Mouse (Mus musculus): ENCODE measurements at regions not wholly inside any gene's neighbourhood (a gene's known extent, or its start where the extent isn't known, plus 50 kb on each side); places are given as distances from the start of the nearest gene placed in this dataset.

DNA sequence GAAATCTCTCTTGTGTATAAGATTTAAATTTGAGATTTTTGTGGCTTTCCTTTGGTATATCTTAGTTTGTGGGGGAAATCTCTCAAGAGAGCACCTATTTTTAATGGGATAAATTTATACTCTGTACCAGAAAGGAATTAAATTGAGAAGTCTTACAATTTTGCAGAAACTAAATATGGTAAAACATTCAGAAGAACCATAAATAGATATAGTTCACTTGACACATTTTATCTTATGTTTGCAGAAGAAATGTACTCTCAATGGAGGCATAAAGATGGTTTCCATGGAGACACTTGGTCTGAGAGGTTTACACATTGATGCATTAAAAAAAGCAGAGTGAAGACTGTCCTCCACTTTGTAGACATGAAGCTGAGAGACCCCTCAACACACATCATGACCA lies 86.9 kb downstream of the Ndufa10 start:
- DNase-seq (ENCODE audit: low spot score) (no peak), ATAC-seq (no peak)

DNA sequence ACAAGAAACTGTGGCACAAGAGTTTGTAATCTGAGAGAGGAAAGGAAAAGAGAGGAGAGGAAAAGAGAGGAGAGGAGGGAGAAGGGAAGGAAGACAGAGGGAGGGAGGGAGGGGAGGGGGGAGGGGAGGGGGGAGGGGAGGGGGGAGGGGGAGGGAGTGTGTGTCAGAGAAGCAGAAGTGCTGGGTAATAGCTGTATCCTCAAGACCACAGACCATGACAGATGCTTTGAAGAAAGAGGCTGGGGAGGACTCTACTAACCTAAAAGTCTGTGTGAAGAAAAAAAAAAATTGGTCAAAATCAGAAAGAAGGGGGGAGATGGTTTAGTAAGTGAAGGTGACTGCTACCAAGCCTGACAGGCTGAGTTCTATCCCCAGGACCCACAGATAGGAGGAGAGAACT lies 88.7 kb downstream of the Ndufa10 start:
- H3K27me3 ChIP-seq (replicated peaks; ENCODE audit: control insufficient read depth, insufficient read depth, low read length) = no peaks in the 10 kb centered on the region
- 0 out of 2 replicates have a peak, but pooled peaks cover 2% of the 10 kb centered on the region for H3K9me3 ChIP-seq (replicated peaks; ENCODE audit: control insufficient read depth, low read length)
- no peaks in the 10 kb centered on the region; the same call in 1 of the 2 replicates for H3K4me1 ChIP-seq (ENCODE audit: control insufficient read depth, insufficient read depth, low read length)
- H3K36me3 ChIP-seq (ENCODE audit: control insufficient read depth, insufficient read depth, low read length) = no peaks in the 10 kb centered on the region
- no peak overlapping the region for H3K9ac ChIP-seq (ENCODE audit: low read length)
- DNase-seq (ENCODE audit: low spot score) = no peak
- ATAC-seq = no peak
- H3K27ac ChIP-seq (ENCODE audit: low read depth, low read length) = no peak overlapping the region
- no peak overlapping the region for H3K4me2 ChIP-seq (ENCODE audit: low read length)
- H3K4me3 ChIP-seq (ENCODE audit: low read depth, low read length) = no peak overlapping the region

More for the DNA sequence above, 86.9 kb downstream of the Ndufa10 start:
- no peaks in the 10 kb centered on the region for H3K27me3 ChIP-seq (replicated peaks; ENCODE audit: control insufficient read depth, insufficient read depth, low read length)
- H3K9me3 ChIP-seq (replicated peaks; ENCODE audit: control insufficient read depth, low read length) = 0 out of 2 replicates have a peak, but pooled peaks cover 2% of the 10 kb centered on the region
- no peak overlapping the region for H3K27ac ChIP-seq (ENCODE audit: low read depth, low read length)
- H3K9ac ChIP-seq (ENCODE audit: low read length) = no peak overlapping the region
- no peak overlapping the region for H3K4me3 ChIP-seq (ENCODE audit: low read depth, low read length)
- no peaks in the 10 kb centered on the region for H3K36me3 ChIP-seq (ENCODE audit: control insufficient read depth, insufficient read depth, low read length)
- no peaks in the 10 kb centered on the region for H3K4me1 ChIP-seq (ENCODE audit: control insufficient read depth, insufficient read depth, low read length)
- no peak overlapping the region for H3K4me2 ChIP-seq (ENCODE audit: low read length)

DNA sequence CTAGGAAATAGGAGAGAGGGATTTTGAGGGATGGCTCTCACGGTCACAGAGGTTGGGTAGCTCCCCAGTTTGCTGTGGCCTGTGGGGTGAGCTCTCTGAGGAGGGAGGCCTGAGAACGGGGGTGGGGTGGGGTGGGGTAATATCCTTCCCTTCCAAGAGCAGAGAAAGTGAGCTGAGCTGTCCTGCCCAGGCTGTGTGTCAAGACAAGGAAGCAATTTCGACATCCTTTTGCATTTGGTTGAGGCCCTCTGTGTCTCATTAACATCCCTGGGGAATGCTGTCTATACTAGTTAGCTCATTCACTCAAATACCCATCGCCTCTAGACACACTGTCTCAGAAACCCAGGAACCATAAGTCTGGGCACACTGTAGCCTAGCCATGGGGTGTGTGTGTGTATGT lies 89.9 kb downstream of the Ndufa10 start:
- H3K4me3 ChIP-seq (ENCODE audit: low read depth, low read length) = no peak overlapping the region
- no peak for ATAC-seq
- no peaks in the 10 kb centered on the region; the same call in 1 of the 2 replicates for H3K4me1 ChIP-seq (ENCODE audit: control insufficient read depth, insufficient read depth, low read length)
- no peak overlapping the region for H3K4me2 ChIP-seq (ENCODE audit: low read length)
- H3K27ac ChIP-seq (ENCODE audit: low read depth, low read length) = no peak overlapping the region
- H3K9ac ChIP-seq (ENCODE audit: low read length) = no peak overlapping the region
- H3K36me3 ChIP-seq (ENCODE audit: control insufficient read depth, insufficient read depth, low read length) = no peaks in the 10 kb centered on the region
- 84% methylated on average over 4 of the region's 4 CpGs for WGBS
- H3K27me3 ChIP-seq (replicated peaks; ENCODE audit: control insufficient read depth, insufficient read depth, low read length) = no peaks in the 10 kb centered on the region
- H3K9me3 ChIP-seq (replicated peaks; ENCODE audit: control insufficient read depth, low read length) = 0 out of 2 replicates have a peak, but pooled peaks cover 2% of the 10 kb centered on the region
- no peak for DNase-seq (ENCODE audit: low spot score)

DNA sequence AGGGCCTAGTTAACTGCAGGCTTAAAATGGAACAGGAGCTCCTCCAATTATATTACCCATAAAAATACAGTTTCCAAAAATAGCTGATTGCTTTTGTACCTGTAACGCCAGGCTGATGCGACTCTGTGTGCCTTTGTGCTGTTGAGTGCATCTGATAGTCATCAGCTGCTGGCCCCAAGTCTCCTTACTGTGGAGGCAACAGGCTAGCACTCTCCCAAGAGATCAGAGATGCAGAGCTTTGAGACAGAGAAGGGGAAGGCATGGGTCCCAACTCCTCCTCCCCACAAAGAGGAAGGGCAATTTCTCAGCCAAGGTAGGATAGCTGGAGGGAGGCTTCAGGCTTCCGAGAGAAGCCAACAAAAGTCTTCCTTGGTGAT lies 94.2 kb downstream of the Ndufa10 start:
- Histone ChIP-seq H3K4me1 (ENCODE audit: control insufficient read depth, insufficient read depth, low read length) (no peaks in the 10 kb centered on the region; the same call in 1 of the 2 replicates), H3K4me3 (ENCODE audit: low read depth, low read length) (no peak overlapping the region), H3K27ac (ENCODE audit: low read depth, low read length) (no peak overlapping the region), H3K9ac (ENCODE audit: low read length) (no peak overlapping the region), H3K9me3 (replicated peaks; ENCODE audit: control insufficient read depth, low read length) (no peaks in the 10 kb centered on the region), H3K4me2 (ENCODE audit: low read length) (no peak overlapping the region), H3K27me3 (replicated peaks; ENCODE audit: control insufficient read depth, insufficient read depth, low read length) (no peaks in the 10 kb centered on the region), H3K36me3 (ENCODE audit: control insufficient read depth, insufficient read depth, low read length) (no peaks in the 10 kb centered on the region)
- WGBS = 77% methylated on average over 3 of the region's 3 CpGs
- ATAC-seq = no peak
- no peak for DNase-seq (ENCODE audit: low spot score)

DNA sequence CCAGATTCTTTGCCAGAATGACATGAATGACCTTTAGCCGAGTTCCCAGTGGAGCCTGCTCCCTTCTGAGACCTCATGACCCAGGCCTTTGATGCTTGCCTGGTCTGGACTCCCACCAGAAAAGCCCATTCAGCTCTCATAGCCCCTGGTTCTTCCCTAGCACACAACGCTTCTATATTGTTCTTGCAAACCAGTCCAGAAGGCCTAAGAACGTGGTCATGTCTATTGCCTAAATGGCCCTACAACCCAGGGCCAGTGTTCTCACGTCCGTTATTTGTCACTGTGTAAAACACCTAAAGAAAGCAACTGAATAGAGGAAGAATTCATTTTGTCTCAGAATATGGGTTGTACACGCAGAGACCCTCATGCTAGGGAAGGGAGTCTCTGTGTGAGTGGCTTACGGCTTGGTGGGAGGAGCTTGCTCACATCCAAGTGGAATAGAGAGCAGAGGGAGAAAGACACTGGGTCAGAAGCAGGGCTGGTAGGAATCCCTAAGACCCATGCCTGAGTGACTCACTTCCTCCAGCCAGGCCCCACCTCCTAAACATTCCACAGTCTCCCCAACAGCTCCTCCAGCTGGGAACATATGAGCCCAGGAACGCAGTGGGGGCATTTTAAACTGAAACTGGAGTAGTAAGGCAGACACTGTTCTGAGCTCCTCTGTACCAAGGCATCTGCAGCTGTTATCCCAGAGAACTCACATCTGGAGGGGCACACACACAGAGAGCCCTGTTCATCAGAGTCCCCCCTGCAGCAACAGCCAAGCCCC lies 94.7 kb downstream of the Ndufa10 start:
- Histone ChIP-seq H3K9ac (ENCODE audit: low read length) (no peak overlapping the region), H3K4me1 (ENCODE audit: control insufficient read depth, insufficient read depth, low read length) (no peaks in the 10 kb centered on the region; the same call in 1 of the 2 replicates), H3K9me3 (replicated peaks; ENCODE audit: control insufficient read depth, low read length) (no peaks in the 10 kb centered on the region), H3K27me3 (replicated peaks; ENCODE audit: control insufficient read depth, insufficient read depth, low read length) (no peaks in the 10 kb centered on the region), H3K4me3 (ENCODE audit: low read depth, low read length) (no peak overlapping the region), H3K36me3 (ENCODE audit: control insufficient read depth, insufficient read depth, low read length) (no peaks in the 10 kb centered on the region), H3K4me2 (ENCODE audit: low read length) (no peak overlapping the region), H3K27ac (ENCODE audit: low read depth, low read length) (no peak overlapping the region)
- DNase-seq (ENCODE audit: low spot score) (no peak), ATAC-seq (no peak)
- 57% methylated on average over 8 of the region's 8 CpGs for WGBS

DNA sequence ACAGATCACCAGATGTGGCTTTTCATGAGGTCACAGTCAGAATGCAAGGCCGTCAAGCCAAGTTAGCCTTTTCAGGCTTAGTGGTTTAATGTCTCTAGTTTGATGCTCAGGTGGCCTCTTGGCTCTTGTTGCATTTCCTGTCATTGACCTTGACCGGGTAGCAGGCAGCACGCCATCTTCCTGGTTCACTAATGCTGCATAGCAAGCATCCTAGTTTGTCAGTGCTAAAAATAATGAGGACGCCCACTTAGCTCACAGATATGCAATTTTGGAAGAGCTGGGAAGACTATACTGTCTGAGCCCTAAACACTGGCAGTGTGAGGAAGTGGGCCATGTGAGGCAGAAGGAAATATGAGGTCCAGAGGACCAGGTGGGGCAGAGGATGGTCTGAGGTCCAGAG lies 97.2 kb downstream of the Ndufa10 start:
- H3K9ac ChIP-seq (ENCODE audit: low read length) = no peak overlapping the region
- WGBS = 90% methylated on average over 4 of the region's 4 CpGs
- peaks cover 7% of the 10 kb centered on the region for H3K4me1 ChIP-seq (ENCODE audit: control insufficient read depth, insufficient read depth, low read length)
- no peak for ATAC-seq
- H3K4me2 ChIP-seq (ENCODE audit: low read length) = no peak overlapping the region
- DNase-seq (ENCODE audit: low spot score) = no peak
- H3K27ac ChIP-seq (ENCODE audit: low read depth, low read length) = no peak overlapping the region
- no peaks in the 10 kb centered on the region for H3K27me3 ChIP-seq (replicated peaks; ENCODE audit: control insufficient read depth, insufficient read depth, low read length)
- no peak overlapping the region for H3K4me3 ChIP-seq (ENCODE audit: low read depth, low read length)
- no peaks in the 10 kb centered on the region for H3K36me3 ChIP-seq (ENCODE audit: control insufficient read depth, insufficient read depth, low read length)
- no peaks in the 10 kb centered on the region for H3K9me3 ChIP-seq (replicated peaks; ENCODE audit: control insufficient read depth, low read length)

DNA sequence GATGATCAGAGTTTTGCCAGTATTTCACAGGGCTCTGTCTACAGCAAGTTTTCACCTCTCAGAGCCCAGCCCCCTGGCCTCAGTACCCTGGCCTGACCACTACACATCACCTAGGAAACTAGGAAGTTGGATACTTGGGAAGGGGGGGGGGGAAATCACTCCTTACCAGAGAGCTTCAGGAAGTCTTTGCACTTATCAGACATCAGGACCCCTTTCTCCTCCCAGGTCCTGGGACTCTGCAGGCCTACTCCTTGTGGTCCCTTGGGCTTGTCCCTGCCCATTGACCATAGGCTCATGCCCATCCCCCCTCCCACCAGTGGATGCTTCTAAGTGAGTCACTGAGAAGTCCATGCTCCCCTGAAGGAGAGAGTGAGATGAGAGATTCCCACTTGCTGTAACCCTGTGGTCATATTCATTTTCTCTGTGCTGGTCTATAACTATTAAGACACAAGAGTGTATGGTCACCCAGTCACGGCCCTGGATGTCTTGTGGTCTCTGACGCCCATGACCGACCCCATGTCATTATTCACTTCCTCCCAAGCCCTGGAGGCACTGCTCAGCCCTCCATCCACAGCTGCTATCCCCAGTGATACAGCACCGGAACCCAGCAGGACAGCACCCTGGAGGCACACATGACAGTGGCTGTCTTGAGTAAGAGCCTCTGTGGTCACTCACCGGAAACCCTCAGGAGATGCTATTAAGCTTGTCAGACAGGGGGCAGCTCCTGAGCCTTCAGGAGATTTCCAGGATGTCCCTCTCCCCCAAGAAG lies 101.3 kb downstream of the Ndufa10 start:
- 85% methylated on average over 5 of the region's 5 CpGs for WGBS
- Histone ChIP-seq H3K4me2 (ENCODE audit: low read length) (peak overlapping the region; percentile 23; the same call in 1 of the 2 replicates), H3K4me1 (ENCODE audit: control insufficient read depth, insufficient read depth, low read length) (peaks cover 14% of the 10 kb centered on the region), H3K4me3 (ENCODE audit: low read depth, low read length) (no peak overlapping the region), H3K27ac (ENCODE audit: low read depth, low read length) (peak overlapping the region; percentile 67), H3K9ac (ENCODE audit: low read length) (no peak overlapping the region), H3K36me3 (ENCODE audit: control insufficient read depth, insufficient read depth, low read length) (no peaks in the 10 kb centered on the region), H3K27me3 (replicated peaks; ENCODE audit: control insufficient read depth, insufficient read depth, low read length) (no peaks in the 10 kb centered on the region), H3K9me3 (replicated peaks; ENCODE audit: control insufficient read depth, low read length) (no peaks in the 10 kb centered on the region)
- ATAC-seq = 0 out of 2 replicates have a peak, but pooled peaks have one; percentile 20
- no peak for DNase-seq (ENCODE audit: low spot score)

DNA sequence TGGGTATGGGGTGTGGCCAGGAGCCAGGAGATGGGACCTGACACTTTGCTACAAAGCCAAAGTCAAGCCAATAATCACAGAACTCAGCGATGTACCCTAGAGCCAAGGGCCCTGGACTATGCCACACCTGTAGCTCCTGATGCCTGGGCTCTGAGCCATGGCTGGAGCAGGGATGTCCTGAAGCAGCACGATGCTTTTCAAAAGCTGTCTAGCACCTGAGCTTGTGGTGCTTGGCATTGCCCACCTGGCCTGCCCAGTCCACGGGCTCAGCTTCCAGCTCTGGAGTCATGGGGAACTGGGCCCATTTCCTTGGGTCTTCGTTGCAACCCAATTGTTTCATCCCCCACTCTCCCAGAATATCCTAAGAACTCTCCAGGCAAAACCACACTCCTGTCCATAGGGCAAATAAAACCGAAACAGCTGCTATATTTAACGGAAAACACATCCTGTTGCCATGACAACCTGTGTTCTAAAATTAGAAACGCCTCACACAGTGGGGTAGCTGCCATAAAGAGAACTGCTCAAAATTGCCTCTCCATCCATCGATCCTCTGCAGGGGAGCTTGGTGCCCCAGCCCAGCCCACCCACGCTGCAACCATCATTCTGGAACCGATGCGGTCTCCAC lies 102.2 kb downstream of the Ndufa10 start:
- peak overlapping the region; percentile 23 for H3K4me2 ChIP-seq (ENCODE audit: low read length)
- no peak overlapping the region for H3K9ac ChIP-seq (ENCODE audit: low read length)
- H3K27me3 ChIP-seq (replicated peaks; ENCODE audit: control insufficient read depth, insufficient read depth, low read length) = no peaks in the 10 kb centered on the region
- WGBS = 50% methylated on average over 11 of the region's 11 CpGs
- no peaks in the 10 kb centered on the region for H3K36me3 ChIP-seq (ENCODE audit: control insufficient read depth, insufficient read depth, low read length)
- H3K4me3 ChIP-seq (ENCODE audit: low read depth, low read length) = no peak overlapping the region
- peak; percentile 77; the same call in 1 of the 2 replicates for ATAC-seq
- H3K27ac ChIP-seq (ENCODE audit: low read depth, low read length) = peak overlapping the region; percentile 67
- H3K4me1 ChIP-seq (ENCODE audit: control insufficient read depth, insufficient read depth, low read length) = peaks cover 14% of the 10 kb centered on the region
- H3K9me3 ChIP-seq (replicated peaks; ENCODE audit: control insufficient read depth, low read length) = no peaks in the 10 kb centered on the region
- peak; percentile 88 for DNase-seq (ENCODE audit: low spot score)
